Mouse (Mus musculus): ENCODE measurements around the gene Tssk6. TPM values are rescaled to one million over a fixed set of nuclear protein-coding genes. Genes with fewer than 3 reads are reported as not detected.

Tssk6 gene
- total RNA-seq, 2 experiments from 2014 or later, result 0.31 TPM; not detected in 1

GRCm38 (mm10) chr8:69950300-69950699 is 48.3 kb downstream of the Tssk6 start:
- intact Hi-C loops (cut with DNase I; ENCODE audit: low total_unique reads), result no loop called here
- no peak for DNase-seq

Other genes starting within 250 kb of the Tssk6 start
- under 1 TPM; 0.60 to 0.84 TPM for gene Zfp964, start 247.7 kb upstream of the Tssk6 start, total RNA-seq (2021)
- gene Zfp869, start 191.5 kb upstream of the Tssk6 start, total RNA-seq (2021), result 1 to 10 TPM; 8.7 to 9.0 TPM
- gene Zfp963, start 152.2 kb upstream of the Tssk6 start, total RNA-seq (2021), result 1 to 10 TPM; 2.6 to 3.0 TPM
- 1 to 10 TPM; 2.6 to 2.7 TPM for gene Gm20422, start 127.3 kb upstream of the Tssk6 start, total RNA-seq (2021)
- 10 to 100 TPM; 11.6 to 11.9 TPM for gene Atp13a1, start 111.0 kb upstream of the Tssk6 start, total RNA-seq (2021)
- 10 to 100 TPM; 10.3 to 11.2 TPM for gene Zfp866, start 111.0 kb upstream of the Tssk6 start, total RNA-seq (2021)
- gene Gmip, start 93.5 kb upstream of the Tssk6 start, total RNA-seq (2021), result 1 to 10 TPM; 2.7 to 3.4 TPM
- under 1 TPM; 0.07 to 0.10 TPM for gene Lpar2, start 79.8 kb upstream of the Tssk6 start, total RNA-seq (2021)
- under 1 TPM in 1 of 2 experiments, not detected in 1; 0.37 TPM for gene Pbx4, start 69.7 kb upstream of the Tssk6 start, total RNA-seq (2021)
- 10 to 100 TPM; 26.6 to 27.8 TPM for gene Cilp2, start 14.5 kb upstream of the Tssk6 start, total RNA-seq (2021)
- 100 to 1,000 TPM; 265 to 294 TPM for gene Ndufa13, start 374 bp downstream of the Tssk6 start, total RNA-seq (2021)
- 10 to 100 TPM in 1 of 2 experiments, 1 to 10 TPM in 1; 7.8 to 10.2 TPM for gene Yjefn3, start 528 bp downstream of the Tssk6 start, total RNA-seq (2021)
- 10 to 100 TPM; 31.0 to 35.1 TPM for gene Gatad2a, start 94.2 kb downstream of the Tssk6 start, total RNA-seq (2021)
- gene Mau2, start 140.6 kb downstream of the Tssk6 start, total RNA-seq (2021), result 10 to 100 TPM; 22.6 to 26.3 TPM
- gene Sugp1, start 140.6 kb downstream of the Tssk6 start, total RNA-seq (2021), result 10 to 100 TPM; 17.7 to 17.9 TPM
- gene Tm6sf2, start 170.7 kb downstream of the Tssk6 start, total RNA-seq (2021), result under 1 TPM in 1 of 2 experiments, not detected in 1; 0.51 TPM
- gene Hapln4, start 181.3 kb downstream of the Tssk6 start, total RNA-seq (2021), result under 1 TPM in 1 of 2 experiments, not detected in 1; 0.06 TPM
- gene Ncan, start 218.7 kb downstream of the Tssk6 start, total RNA-seq (2021), result under 1 TPM; 0.02 to 0.04 TPM
- gene Nr2c2ap, start 229.1 kb downstream of the Tssk6 start, total RNA-seq (2021), result 1 to 10 TPM; 2.2 to 4.4 TPM
- gene Rfxank, start 237.0 kb downstream of the Tssk6 start, total RNA-seq (2021), result 1 to 10 TPM; 8.1 to 8.8 TPM
- 10 to 100 TPM; 14.4 to 18.4 TPM for gene Borcs8, start 237.3 kb downstream of the Tssk6 start, total RNA-seq (2021)
- gene Mef2b, start 237.5 kb downstream of the Tssk6 start, total RNA-seq (2021), result under 1 TPM; 0.25 to 0.29 TPM

Data from gastrocnemius, postnatal 14 days (tissue).